Mouse (Mus musculus) mature B cell (primary cell): ENCODE results near the gene Fbf1.

ENCODE experiments used
- in situ Hi-C: fragments of 300-500 bp; cut with MboI; formaldehyde crosslinking; loops from 2 replicates; pipeline ENCODE4 v1.14.3; 2019

Fbf1 gene

GRCm38 (mm10) chr11:116167884-116168439, at the start of gene Fbf1:
Gene Fbf1 (minus strand): TSS chr11:116168166.
- in situ Hi-C loops, result no loop called here

- in situ Hi-C loops, result no loop called here
Observed at GRCm38 (mm10) chr11:116216549-116216948, 48.6 kb upstream of the Fbf1 start.

GRCm38 (mm10) chr11:116215991-116216390, 48.0 kb upstream of the Fbf1 start:
- in situ Hi-C loops, result no loop called here

- in situ Hi-C loops, result no loop called here
Observed at GRCm38 (mm10) chr11:116215181-116215580, 47.2 kb upstream of the Fbf1 start.

GRCm38 (mm10) chr11:116213877-116214510, 46.0 kb upstream of the Fbf1 start:
- in situ Hi-C loops, result no loop called here

- in situ Hi-C loops, result no loop called here
Observed at GRCm38 (mm10) chr11:116212847-116213246, 44.9 kb upstream of the Fbf1 start.

- in situ Hi-C loops, result no loop called here
Observed at GRCm38 (mm10) chr11:116210696-116211095, 42.7 kb upstream of the Fbf1 start.

GRCm38 (mm10) chr11:116209257-116209656, 41.3 kb upstream of the Fbf1 start:
- in situ Hi-C loops, result no loop called here

- in situ Hi-C loops, result no loop called here
Observed at GRCm38 (mm10) chr11:116208660-116209059, 40.7 kb upstream of the Fbf1 start.

GRCm38 (mm10) chr11:116206678-116207077, 38.7 kb upstream of the Fbf1 start:
- in situ Hi-C loops, result no loop called here

- in situ Hi-C loops, result no loop called here
Observed at GRCm38 (mm10) chr11:116203150-116203549, 35.2 kb upstream of the Fbf1 start.

GRCm38 (mm10) chr11:116201151-116201550, 33.2 kb upstream of the Fbf1 start:
- in situ Hi-C loops, result no loop called here

- in situ Hi-C loops, result no loop called here
Observed at GRCm38 (mm10) chr11:116198639-116199531, 30.9 kb upstream of the Fbf1 start, which contains the start of the genes Ten1 and Acox1. Gene Ten1 (plus strand): TSS chr11:116198855. Gene Acox1 (minus strand): TSS chr11:116199045.

- in situ Hi-C loops, result no loop called here
Observed at GRCm38 (mm10) chr11:116198132-116198531, 30.2 kb upstream of the Fbf1 start.

- in situ Hi-C loops, result no loop called here
Observed at GRCm38 (mm10) chr11:116197584-116197906, 29.6 kb upstream of the Fbf1 start.

- in situ Hi-C loops, result no loop called here
Observed at GRCm38 (mm10) chr11:116196866-116197583, 29.1 kb upstream of the Fbf1 start.

GRCm38 (mm10) chr11:116196336-116196735, 28.4 kb upstream of the Fbf1 start:
- in situ Hi-C loops, result no loop called here

GRCm38 (mm10) chr11:116195252-116195651, 27.3 kb upstream of the Fbf1 start:
- in situ Hi-C loops, result no loop called here

- in situ Hi-C loops, result no loop called here
Observed at GRCm38 (mm10) chr11:116194619-116195018, 26.7 kb upstream of the Fbf1 start.

- in situ Hi-C loops, result no loop called here
Observed at GRCm38 (mm10) chr11:116187226-116187930, 19.4 kb upstream of the Fbf1 start.

GRCm38 (mm10) chr11:116186360-116186759, 18.4 kb upstream of the Fbf1 start:
- in situ Hi-C loops, result no loop called here

GRCm38 (mm10) chr11:116185836-116186235, 17.9 kb upstream of the Fbf1 start:
- in situ Hi-C loops, result no loop called here
